Mouse (Mus musculus) liver, embryonic 15.5 days (tissue): Measurements from ENCODE around the gene Stx8. TPM values are rescaled to one million over a fixed set of nuclear protein-coding genes. Genes with fewer than 3 reads are reported as not detected.

Experiments used
- ATAC-seq: fragments of 200-750 bp; cut with Nextera tagmentation; 2 replicates; pipeline ENCODE4 v1.8.0; 2017; ENCODE audit warnings: moderate number of reproducible peaks, mild to moderate bottlenecking, moderate library complexity; ENCODE audit not compliant: insufficient read depth
- H3K27ac ChIP-seq: fragments of 300-500 bp; sonication (generic); replicated peaks from 2 replicates; pipeline ENCODE4 v1.5.1; 2015; ENCODE audit warnings: mild to moderate bottlenecking, inconsistent platforms
- H3K27me3 ChIP-seq: fragments of 300-500 bp; sonication (generic); 2 replicates; pipeline ENCODE4 v1.6.1; 2015; ENCODE audit warnings: mild to moderate bottlenecking, inconsistent platforms
- H3K36me3 ChIP-seq: fragments of 300-500 bp; sonication (generic); replicated peaks from 2 replicates; pipeline ENCODE4 v1.6.1; 2015; ENCODE audit warnings: moderate library complexity, mild to moderate bottlenecking, inconsistent platforms
- H3K4me1 ChIP-seq: fragments of 300-500 bp; sonication (generic); replicated peaks from 2 replicates; pipeline ENCODE4 v1.6.1; 2015; ENCODE audit warnings: inconsistent platforms
- H3K4me2 ChIP-seq: fragments of 300-500 bp; sonication (generic); 2 replicates; pipeline ENCODE4 v1.6.1; 2015; ENCODE audit warnings: moderate library complexity, mild to moderate bottlenecking, inconsistent platforms
- H3K4me3 ChIP-seq: fragments of 300-500 bp; sonication (generic); replicated peaks from 2 replicates; pipeline ENCODE4 v1.5.1; 2015; ENCODE audit warnings: mild to moderate bottlenecking, inconsistent platforms
- H3K9ac ChIP-seq: fragments of 300-500 bp; sonication (generic); 2 replicates; pipeline ENCODE4 v1.6.1; 2015; ENCODE audit warnings: moderate library complexity, mild to moderate bottlenecking, inconsistent platforms
- H3K9me3 ChIP-seq: fragments of 300-500 bp; sonication (generic); replicated peaks from 2 replicates; pipeline ENCODE4 v1.6.1; 2016; ENCODE audit warnings: inconsistent platforms
- WGBS: fragments of 180-500 bp; shearing (Covaris S2); methylation state at CpG from one replicate; pipeline ENCODE4 v1.1.7; 2015; ENCODE audit warnings: mixed read lengths; ENCODE audit not compliant: insufficient replicate concordance; 5-methylcytosine and 5-hydroxymethylcytosine counted together
- polyA plus RNA-seq: library from polyadenylated mRNA; unstranded; fragments of >200 nt; fragmentation: Nextera tagmentation; extraction: Ambion mirVana; gene quantifications from 2 replicates; pipeline ENCODE4 v1.2.1, GENCODE M21; 2015

The Stx8 gene
- polyA plus RNA-seq, 1 experiment from 2014 or later, result 20.0 TPM

DNA sequence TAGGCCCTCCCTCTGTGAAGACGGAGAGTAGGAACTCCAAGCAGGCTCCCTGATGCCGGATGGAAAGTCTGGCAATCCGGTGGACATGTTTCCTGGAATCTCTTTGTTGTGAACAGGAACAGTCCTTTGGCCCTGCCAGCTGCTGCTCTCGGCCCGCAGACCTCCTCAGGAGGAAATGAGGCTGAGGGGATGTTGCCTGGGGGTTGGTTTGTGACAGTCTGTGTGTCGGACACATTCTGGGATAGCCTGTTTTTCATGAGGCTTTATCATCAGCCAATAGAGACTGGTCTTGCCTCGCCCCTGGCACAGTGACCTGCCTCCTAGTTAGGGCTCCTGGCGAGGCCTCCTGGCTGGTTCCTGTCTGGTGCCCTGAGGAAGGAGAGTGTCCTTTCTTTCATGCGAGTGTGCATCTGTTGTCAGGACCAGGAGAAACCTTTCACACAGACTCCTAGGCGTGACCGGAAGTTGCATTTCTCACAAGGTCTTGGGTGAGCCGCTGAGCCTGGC, 222.8 kb downstream of the Stx8 start:
- Histone ChIP-seq H3K27me3 (no peaks in the 10 kb centered on the region), H3K36me3 (no peaks in the 10 kb centered on the region), H3K27ac (no peak overlapping the region), H3K9ac (no peak overlapping the region), H3K9me3 (no peaks in the 10 kb centered on the region), H3K4me1 (no peaks in the 10 kb centered on the region), H3K4me3 (no peak overlapping the region), H3K4me2 (no peak overlapping the region)
- ATAC-seq, result no peak
- 47% methylated on average over 12 of the region's 12 CpGs for WGBS

DNA sequence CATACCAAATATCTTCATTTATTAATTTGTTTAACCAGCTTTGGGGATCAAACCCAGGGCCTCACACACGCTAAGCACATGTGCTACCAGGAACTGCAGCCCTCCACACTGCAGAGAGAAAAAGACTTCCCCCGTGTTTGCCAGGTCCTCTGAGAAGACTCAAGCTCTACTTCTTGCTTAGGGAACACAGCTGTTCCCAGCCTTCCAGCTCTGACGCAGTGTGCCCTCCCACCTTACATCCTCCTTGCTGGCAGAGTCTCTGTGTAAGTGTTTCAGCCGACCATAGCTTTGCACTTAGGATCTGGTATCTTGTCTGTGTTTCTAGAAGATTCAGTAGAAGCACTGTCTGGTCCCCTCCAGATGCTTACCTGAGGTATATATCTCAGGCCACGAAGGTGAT, 224.9 kb downstream of the Stx8 start:
- WGBS, result 62% methylated on average over 5 of the region's 5 CpGs
- H3K36me3 ChIP-seq, result no peaks in the 10 kb centered on the region
- H3K4me2 ChIP-seq, result no peak overlapping the region
- no peaks in the 10 kb centered on the region for H3K9me3 ChIP-seq
- H3K4me3 ChIP-seq, result no peak overlapping the region
- no peak for ATAC-seq
- no peak overlapping the region for H3K9ac ChIP-seq
- H3K27ac ChIP-seq, result no peak overlapping the region
- H3K4me1 ChIP-seq, result no peaks in the 10 kb centered on the region
- no peaks in the 10 kb centered on the region for H3K27me3 ChIP-seq

DNA sequence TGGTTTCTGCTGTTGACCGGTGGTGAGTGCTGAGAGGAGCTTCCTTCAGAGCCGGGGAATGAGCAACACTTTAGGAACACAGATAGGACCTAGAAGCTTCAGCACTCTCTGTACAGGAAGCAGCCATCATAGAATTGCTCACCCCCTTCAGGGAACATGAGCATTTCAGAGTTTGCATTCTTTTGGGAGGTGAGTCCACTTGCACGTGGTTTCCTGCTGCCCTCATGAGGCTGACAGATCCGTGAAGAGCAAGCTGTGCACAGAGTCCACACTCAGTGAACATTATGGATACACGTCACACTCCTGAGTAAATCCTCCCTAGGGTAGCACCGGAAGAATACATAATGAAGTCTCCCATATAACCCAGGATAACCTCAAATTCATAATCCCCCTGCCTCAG, 229.2 kb downstream of the Stx8 start:
- H3K27me3 ChIP-seq, result no peaks in the 10 kb centered on the region
- H3K9ac ChIP-seq, result no peak overlapping the region
- H3K27ac ChIP-seq, result no peak overlapping the region
- H3K9me3 ChIP-seq, result no peaks in the 10 kb centered on the region
- no peak overlapping the region for H3K4me2 ChIP-seq
- no peaks in the 10 kb centered on the region for H3K4me1 ChIP-seq
- 56% methylated on average over 6 of the region's 6 CpGs for WGBS
- no peak for ATAC-seq
- H3K36me3 ChIP-seq, result no peaks in the 10 kb centered on the region
- no peak overlapping the region for H3K4me3 ChIP-seq

DNA sequence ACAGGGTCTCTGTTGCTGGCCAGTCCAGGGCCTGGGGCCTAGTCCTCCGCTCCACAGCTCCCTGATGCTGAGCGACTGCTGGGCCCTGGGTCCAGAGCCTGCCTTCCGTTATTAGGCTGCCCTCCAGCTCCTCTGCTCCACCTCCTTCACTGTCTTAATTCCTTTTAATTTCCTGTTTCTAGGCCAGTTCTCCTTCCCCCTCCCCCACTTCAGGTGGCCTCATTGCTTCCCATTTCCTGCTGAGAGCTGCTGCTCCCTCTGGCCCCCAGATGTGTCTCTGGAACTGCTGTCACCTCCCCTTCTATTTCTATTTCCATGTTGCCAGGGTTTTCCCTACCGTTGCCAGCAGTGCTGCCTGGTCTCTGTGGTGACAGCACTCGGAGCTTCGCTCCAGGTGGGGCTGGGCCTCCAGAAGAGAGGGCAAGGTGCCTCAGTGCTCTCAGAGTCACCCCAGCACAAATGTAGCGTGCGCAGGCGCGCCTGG, 229.7 kb downstream of the Stx8 start:
- no peaks in the 10 kb centered on the region for H3K4me1 ChIP-seq
- H3K9me3 ChIP-seq, result no peaks in the 10 kb centered on the region
- no peaks in the 10 kb centered on the region for H3K27me3 ChIP-seq
- no peak overlapping the region for H3K4me3 ChIP-seq
- no peak for ATAC-seq
- H3K27ac ChIP-seq, result no peak overlapping the region
- WGBS, result 72% methylated on average over 10 of the region's 10 CpGs
- H3K4me2 ChIP-seq, result no peak overlapping the region
- no peak overlapping the region for H3K9ac ChIP-seq
- H3K36me3 ChIP-seq, result no peaks in the 10 kb centered on the region

DNA sequence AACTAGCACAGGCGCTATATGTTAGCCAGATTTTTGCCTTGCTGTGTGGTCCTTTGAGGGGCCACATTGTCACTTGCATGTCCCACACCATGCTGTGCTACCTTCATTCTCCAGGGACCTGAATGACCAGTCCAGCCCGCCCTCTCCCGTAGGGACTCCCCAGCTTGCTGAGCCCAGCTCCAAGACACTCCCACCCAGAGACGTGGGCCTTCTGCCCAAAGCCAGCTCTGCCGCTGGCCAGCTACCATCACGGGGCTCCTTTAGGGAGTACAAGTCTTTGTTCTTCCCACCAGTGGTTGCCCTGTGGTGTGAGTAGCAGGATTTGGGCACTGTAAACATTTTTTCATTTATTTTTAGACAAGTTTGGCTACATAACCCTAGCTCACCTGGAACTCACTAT, 230.6 kb downstream of the Stx8 start:
- Histone ChIP-seq H3K27me3 (no peaks in the 10 kb centered on the region), H3K9ac (no peak overlapping the region), H3K27ac (no peak overlapping the region), H3K9me3 (no peaks in the 10 kb centered on the region), H3K4me1 (no peaks in the 10 kb centered on the region), H3K4me2 (no peak overlapping the region), H3K36me3 (no peaks in the 10 kb centered on the region), H3K4me3 (no peak overlapping the region)
- WGBS, result 72% methylated on average over 6 of the region's 6 CpGs
- ATAC-seq, result no peak

DNA sequence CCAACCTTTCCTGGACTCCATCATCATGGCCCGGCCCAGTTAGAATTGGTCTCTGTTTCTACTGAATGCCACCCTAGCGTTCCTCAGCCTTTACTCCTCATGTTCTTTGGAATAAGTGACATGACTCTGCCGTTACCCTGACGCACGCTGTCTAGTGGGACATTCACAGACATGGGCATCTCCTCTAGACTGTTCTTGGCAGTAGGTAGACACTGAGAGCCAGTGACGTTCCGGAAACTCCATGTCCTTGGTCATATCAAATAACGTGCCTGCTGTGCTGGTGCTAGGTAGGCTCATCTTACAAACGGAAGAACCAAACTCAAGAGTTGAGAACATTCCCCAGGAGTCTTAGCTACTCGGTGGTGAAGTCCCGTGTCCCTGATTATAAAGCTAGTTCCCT, 231.5 kb downstream of the Stx8 start:
- Histone ChIP-seq H3K9me3 (no peaks in the 10 kb centered on the region), H3K9ac (no peak overlapping the region), H3K4me1 (no peaks in the 10 kb centered on the region), H3K27me3 (no peaks in the 10 kb centered on the region), H3K4me2 (no peak overlapping the region), H3K27ac (no peak overlapping the region), H3K4me3 (no peak overlapping the region), H3K36me3 (no peaks in the 10 kb centered on the region)
- 71% methylated on average over 11 of the region's 11 CpGs for WGBS
- ATAC-seq, result no peak

DNA sequence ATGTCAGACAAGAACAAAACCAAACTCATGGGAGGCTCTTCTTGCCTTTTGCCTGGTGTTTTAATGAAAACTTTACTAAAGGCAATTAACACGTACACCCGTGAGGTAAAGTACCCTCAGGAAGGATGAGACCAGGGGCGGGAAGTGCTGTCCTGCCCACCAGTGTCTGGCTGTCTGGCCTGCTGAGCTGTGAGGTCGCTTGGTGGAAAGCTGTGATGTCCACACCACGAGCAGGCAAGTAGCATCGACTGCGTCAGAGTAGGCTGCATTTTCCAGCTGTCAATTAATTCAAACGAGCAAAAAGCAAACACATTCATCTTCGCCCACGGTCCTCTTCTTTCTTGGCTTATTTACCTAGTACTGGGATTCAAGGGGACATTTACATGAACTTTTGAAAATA, 232.7 kb downstream of the Stx8 start:
- H3K27me3 ChIP-seq, result no peaks in the 10 kb centered on the region
- ATAC-seq, result no peak

DNA sequence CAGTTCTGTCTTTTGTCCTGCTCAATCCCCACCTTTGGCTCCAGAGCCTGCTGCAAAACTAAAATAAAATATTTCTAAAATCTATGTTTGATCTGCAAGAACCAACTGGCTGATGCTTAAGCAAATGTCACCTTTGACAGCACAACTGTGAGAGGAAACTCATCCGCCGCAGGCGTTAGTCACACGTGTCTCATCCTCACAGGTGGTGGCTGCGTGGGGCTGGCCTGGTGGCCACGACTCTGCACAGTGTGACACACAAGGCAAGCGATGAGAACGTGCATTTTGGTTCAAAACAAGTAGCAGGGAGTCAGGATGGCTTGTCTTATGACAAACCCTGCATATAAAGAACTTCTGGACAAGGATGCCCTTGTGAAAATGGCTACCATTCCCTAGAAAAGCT, 233.1 kb downstream of the Stx8 start:
- Histone ChIP-seq H3K4me2 (no peak overlapping the region), H3K9me3 (no peaks in the 10 kb centered on the region), H3K27ac (no peak overlapping the region), H3K9ac (no peak overlapping the region), H3K4me1 (no peaks in the 10 kb centered on the region), H3K27me3 (no peaks in the 10 kb centered on the region), H3K4me3 (no peak overlapping the region), H3K36me3 (no peaks in the 10 kb centered on the region)
- WGBS, result 67% methylated on average over 8 of the region's 8 CpGs
- ATAC-seq, result no peak

More for the DNA sequence above, 232.7 kb downstream of the Stx8 start:
- no peak overlapping the region for H3K27ac ChIP-seq
- H3K4me2 ChIP-seq, result no peak overlapping the region
- H3K4me1 ChIP-seq, result no peaks in the 10 kb centered on the region
- no peaks in the 10 kb centered on the region for H3K9me3 ChIP-seq
- H3K36me3 ChIP-seq, result no peaks in the 10 kb centered on the region
- no peak overlapping the region for H3K4me3 ChIP-seq
- 59% methylated on average over 10 of the region's 10 CpGs for WGBS
- H3K9ac ChIP-seq, result no peak overlapping the region

DNA sequence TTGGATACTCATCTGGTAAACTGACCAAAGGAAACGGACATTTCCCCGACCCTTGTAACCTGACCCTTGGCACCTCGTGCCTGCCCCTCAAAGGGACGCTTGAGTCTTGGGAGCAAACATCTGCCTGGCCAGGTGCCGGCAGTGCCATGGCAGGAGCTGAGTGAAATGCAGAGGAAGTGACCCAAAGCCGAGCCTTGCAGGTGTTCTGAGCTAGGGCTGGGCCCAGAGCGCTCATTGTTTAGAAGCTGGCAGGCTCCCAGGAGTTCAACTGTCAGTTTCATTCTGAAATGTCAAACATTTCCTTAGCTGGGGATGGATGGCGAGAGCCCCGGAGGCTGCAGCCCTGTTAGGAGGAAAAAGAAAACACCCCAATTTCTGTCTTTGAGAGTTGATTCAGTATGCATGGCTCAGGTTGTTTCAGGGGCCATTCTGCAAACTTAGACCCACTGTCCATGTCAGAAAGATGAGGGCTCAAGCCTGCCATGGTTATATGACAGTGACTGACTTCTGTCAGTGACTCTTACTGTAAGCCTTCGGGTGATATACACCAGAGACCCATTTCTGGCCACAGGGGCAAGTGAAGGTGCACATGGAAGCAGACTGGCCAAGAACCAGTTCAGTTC, 233.9 kb downstream of the Stx8 start:
- Histone ChIP-seq H3K4me1 (no peaks in the 10 kb centered on the region), H3K9me3 (no peaks in the 10 kb centered on the region), H3K27ac (no peak overlapping the region), H3K36me3 (no peaks in the 10 kb centered on the region), H3K27me3 (no peaks in the 10 kb centered on the region), H3K9ac (no peak overlapping the region), H3K4me2 (no peak overlapping the region), H3K4me3 (no peak overlapping the region)
- 37% methylated on average over 10 of the region's 10 CpGs for WGBS
- ATAC-seq, result no peak

DNA sequence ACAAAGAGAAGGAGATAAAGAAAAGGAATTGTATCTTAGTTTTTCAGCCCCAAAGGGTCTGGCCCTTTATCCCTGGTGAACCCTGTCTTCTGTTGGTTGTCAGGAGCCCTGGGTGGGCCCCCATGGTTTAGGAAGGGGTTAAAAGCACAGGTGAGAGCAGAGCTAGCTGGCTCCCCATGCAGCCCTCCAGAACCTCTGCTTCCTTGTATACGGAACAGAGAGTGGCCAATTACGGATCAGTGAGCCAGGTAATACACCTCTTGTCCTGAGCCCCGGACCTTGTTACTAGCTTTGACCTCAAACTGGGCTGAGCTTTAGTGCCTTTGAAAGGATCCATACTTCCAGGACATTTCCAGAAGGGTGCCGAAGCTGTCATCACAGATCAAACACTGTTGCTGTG, 234.5 kb downstream of the Stx8 start:
- Histone ChIP-seq H3K9ac (no peak overlapping the region), H3K27ac (no peak overlapping the region), H3K27me3 (no peaks in the 10 kb centered on the region), H3K36me3 (no peaks in the 10 kb centered on the region), H3K9me3 (no peaks in the 10 kb centered on the region), H3K4me3 (no peak overlapping the region), H3K4me1 (no peaks in the 10 kb centered on the region), H3K4me2 (no peak overlapping the region)
- no peak for ATAC-seq
- WGBS, result 69% methylated on average over 4 of the region's 4 CpGs

DNA sequence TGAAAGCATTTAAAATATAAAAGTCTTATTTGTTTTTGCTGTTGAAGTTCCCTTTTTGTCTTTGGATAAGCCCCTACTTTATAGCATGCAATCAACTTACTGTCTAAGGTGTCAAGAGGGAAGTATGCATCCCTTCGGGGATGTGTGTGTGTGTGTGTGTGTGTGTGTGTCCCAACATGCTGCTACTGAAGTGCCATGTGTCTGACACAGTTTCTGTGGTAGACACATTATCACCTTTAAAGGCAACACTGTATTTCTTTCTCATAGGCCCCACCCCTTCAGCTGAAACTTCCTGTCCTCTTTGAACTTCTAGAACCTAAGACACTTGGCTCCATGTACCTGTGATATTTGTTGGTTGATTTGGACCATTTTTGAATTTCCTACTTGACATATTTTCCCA, 235.1 kb downstream of the Stx8 start:
- ATAC-seq, result no peak
- WGBS, result 38% methylated on average over 1 of the region's 1 CpGs
- Histone ChIP-seq H3K36me3 (no peaks in the 10 kb centered on the region), H3K9ac (no peak overlapping the region), H3K4me3 (no peak overlapping the region), H3K4me1 (no peaks in the 10 kb centered on the region), H3K9me3 (no peaks in the 10 kb centered on the region), H3K4me2 (no peak overlapping the region), H3K27ac (no peak overlapping the region), H3K27me3 (no peaks in the 10 kb centered on the region)
